Mouse (Mus musculus) gastrocnemius, adult 8-10 months (tissue): ENCODE results near the gene Hnrnpl. TPM values are rescaled to one million over a fixed set of nuclear protein-coding genes. Genes with fewer than 3 reads are reported as not detected.

Experiments used
- total RNA-seq, 4 experiments: library from RNA; stranded (reverse); gene quantifications; 2 replicates each; pipeline ENCODE4 v1.2.4; 2022

Gene Hnrnpl
- total RNA-seq, 4 experiments from 2014 or later: 105 to 116 (median 109) TPM

Other genes starting within 250 kb of the Hnrnpl start
- gene Samd4b, start 210.4 kb upstream of the Hnrnpl start, total RNA-seq: 10 to 100 TPM in 2 of 4 experiments, 1 to 10 TPM in 2; 8.9 to 11.9 (median 10.1) TPM
- gene Pak4, start 210.4 kb upstream of the Hnrnpl start, total RNA-seq: 1 to 10 TPM; 1.8 to 3.7 (median 2.9) TPM
- gene Acp7, start 177.2 kb upstream of the Hnrnpl start, total RNA-seq: not detected
- under 1 TPM in 3 of 4 experiments, not detected in 1; 0.12 to 0.68 (median 0.13) TPM for gene Fbxo27, start 115.7 kb upstream of the Hnrnpl start, total RNA-seq
- gene Fbxo17, start 91.7 kb upstream of the Hnrnpl start, total RNA-seq: 1 to 10 TPM; 4.0 to 7.0 (median 5.6) TPM
- gene Mrps12, start 66.7 kb upstream of the Hnrnpl start, total RNA-seq: 10 to 100 TPM; 36.1 to 42.4 (median 40.5) TPM
- 10 to 100 TPM; 12.3 to 13.5 (median 12.6) TPM for gene Sars2, start 66.5 kb upstream of the Hnrnpl start, total RNA-seq
- gene Ccer2, start 52.4 kb upstream of the Hnrnpl start, total RNA-seq: not detected
- 100 to 1,000 TPM in 1 of 4 experiments, 10 to 100 TPM in 3; 94.9 to 105 (median 96.4) TPM for gene Sirt2, start 41.8 kb upstream of the Hnrnpl start, total RNA-seq
- gene Nfkbib, start 41.0 kb upstream of the Hnrnpl start, total RNA-seq: 10 to 100 TPM; 28.5 to 34.2 (median 31.2) TPM
- gene Rinl, start 19.6 kb upstream of the Hnrnpl start, total RNA-seq: under 1 TPM in 3 of 4 experiments, not detected in 1; 0.27 to 0.70 (median 0.56) TPM
- 100 to 1,000 TPM; 222 to 343 (median 237) TPM for gene Ech1, start 16.7 kb downstream of the Hnrnpl start, total RNA-seq
- gene Lgals4, start 25.3 kb downstream of the Hnrnpl start, total RNA-seq: 1 to 10 TPM in 3 of 4 experiments, under 1 TPM in 1; 0.58 to 1.6 (median 1.4) TPM
- not detected for gene Lgals7, start 55.3 kb downstream of the Hnrnpl start, total RNA-seq
- gene Capn12, start 72.9 kb downstream of the Hnrnpl start, total RNA-seq: under 1 TPM in 1 of 4 experiments, not detected in 3; 0.11 TPM
- 10 to 100 TPM; 21.3 to 36.9 (median 28.2) TPM for gene Actn4, start 153.8 kb downstream of the Hnrnpl start, total RNA-seq
- gene Eif3k, start 173.3 kb downstream of the Hnrnpl start, total RNA-seq: 100 to 1,000 TPM; 130 to 143 (median 134) TPM
- gene Map4k1, start 173.5 kb downstream of the Hnrnpl start, total RNA-seq: under 1 TPM; 0.22 to 0.82 (median 0.41) TPM